Mouse (Mus musculus): ENCODE measurements at regions not wholly inside any gene's neighbourhood (a gene's known extent, or its start where the extent isn't known, plus 50 kb on each side); places are given as distances from the start of the nearest gene placed in this dataset.

- 79% methylated on average over 4 of the region's 4 CpGs for WGBS
- no peaks in the 10 kb centered on the region for H3K36me3 ChIP-seq (ENCODE audit: control insufficient read depth, insufficient read depth, low read length)
- DNase-seq, result no peak
- H3K27ac ChIP-seq (ENCODE audit: insufficient read depth, low read depth, low read length), result no peak overlapping the region
- TF ChIP-seq POLR2A (IDR thresholded peaks at IDR 0.05; ENCODE audit: low read depth, low read length), result no peak
- peak; percentile 16; the same call in 1 of the 2 replicates for TF ChIP-seq CTCF (conservative IDR thresholded peaks at IDR 0.05; ENCODE audit: insufficient read depth, insufficient read length, low read depth, low read length)
- H3K4me3 ChIP-seq (ENCODE audit: insufficient read depth, low read depth, low read length), result no peak overlapping the region
- no peaks in the 10 kb centered on the region for H3K4me1 ChIP-seq (ENCODE audit: control insufficient read depth, insufficient read depth, low read length)
- no peaks in the 10 kb centered on the region for H3K27me3 ChIP-seq (replicated peaks; ENCODE audit: control insufficient read depth, insufficient read depth, low read length)
Measured at GRCm38 (mm10) chr5:111641685-111642084, 92.0 kb upstream of the Gm26897 start.

- TF ChIP-seq CTCF (conservative IDR thresholded peaks at IDR 0.05; ENCODE audit: insufficient read depth, insufficient read length, low read depth, low read length) (no peak), POLR2A (IDR thresholded peaks at IDR 0.05; ENCODE audit: low read depth, low read length) (no peak)
- Histone ChIP-seq H3K27me3 (replicated peaks; ENCODE audit: control insufficient read depth, insufficient read depth, low read length) (no peaks in the 10 kb centered on the region), H3K4me1 (ENCODE audit: control insufficient read depth, insufficient read depth, low read length) (no peaks in the 10 kb centered on the region), H3K27ac (ENCODE audit: insufficient read depth, low read depth, low read length) (no peak overlapping the region), H3K4me3 (ENCODE audit: insufficient read depth, low read depth, low read length) (no peak overlapping the region), H3K36me3 (ENCODE audit: control insufficient read depth, insufficient read depth, low read length) (no peaks in the 10 kb centered on the region)
- no peak for DNase-seq
- 97% methylated on average over 2 of the region's 2 CpGs for WGBS
Measured at GRCm38 (mm10) chr5:111644142-111644541, 89.6 kb upstream of the Gm26897 start.

- no peaks in the 10 kb centered on the region for H3K27me3 ChIP-seq (replicated peaks; ENCODE audit: control insufficient read depth, insufficient read depth, low read length)
- no peaks in the 10 kb centered on the region for H3K36me3 ChIP-seq (ENCODE audit: control insufficient read depth, insufficient read depth, low read length)
- TF ChIP-seq POLR2A (IDR thresholded peaks at IDR 0.05; ENCODE audit: low read depth, low read length) (no peak), CTCF (conservative IDR thresholded peaks at IDR 0.05; ENCODE audit: insufficient read depth, insufficient read length, low read depth, low read length) (no peak)
- no peak for DNase-seq
- H3K4me3 ChIP-seq (ENCODE audit: insufficient read depth, low read depth, low read length), result no peak overlapping the region
- H3K27ac ChIP-seq (ENCODE audit: insufficient read depth, low read depth, low read length), result no peak overlapping the region
- WGBS, result 63% methylated on average over 4 of the region's 4 CpGs
- H3K4me1 ChIP-seq (ENCODE audit: control insufficient read depth, insufficient read depth, low read length), result no peaks in the 10 kb centered on the region
Measured at GRCm38 (mm10) chr5:111644788-111645187, 88.9 kb upstream of the Gm26897 start.

- H3K4me3 ChIP-seq (ENCODE audit: insufficient read depth, low read depth, low read length), result no peak overlapping the region
Measured at GRCm38 (mm10) chr5:111647686-111648200, 86.0 kb upstream of the Gm26897 start.

GRCm38 (mm10) chr5:111648481-111648880 is 85.2 kb upstream of the Gm26897 start:
- DNase-seq, result peak; percentile 47
- no peaks in the 10 kb centered on the region for H3K27me3 ChIP-seq (replicated peaks; ENCODE audit: control insufficient read depth, insufficient read depth, low read length)
- no peaks in the 10 kb centered on the region for H3K4me1 ChIP-seq (ENCODE audit: control insufficient read depth, insufficient read depth, low read length)
- WGBS, result 51% methylated on average over 7 of the region's 7 CpGs
- no peak overlapping the region for H3K27ac ChIP-seq (ENCODE audit: insufficient read depth, low read depth, low read length)
- TF ChIP-seq CTCF (conservative IDR thresholded peaks at IDR 0.05; ENCODE audit: insufficient read depth, insufficient read length, low read depth, low read length), result no peak
- H3K36me3 ChIP-seq (ENCODE audit: control insufficient read depth, insufficient read depth, low read length), result no peaks in the 10 kb centered on the region
- no peak overlapping the region for H3K4me3 ChIP-seq (ENCODE audit: insufficient read depth, low read depth, low read length)

More at GRCm38 (mm10) chr5:111647686-111648200, 86.0 kb upstream of the Gm26897 start:
- Histone ChIP-seq H3K36me3 (ENCODE audit: control insufficient read depth, insufficient read depth, low read length) (no peaks in the 10 kb centered on the region), H3K27ac (ENCODE audit: insufficient read depth, low read depth, low read length) (no peak overlapping the region), H3K4me1 (ENCODE audit: control insufficient read depth, insufficient read depth, low read length) (no peaks in the 10 kb centered on the region), H3K27me3 (replicated peaks; ENCODE audit: control insufficient read depth, insufficient read depth, low read length) (no peaks in the 10 kb centered on the region)
- WGBS, result 80% methylated on average over 6 of the region's 6 CpGs
- TF ChIP-seq CTCF (conservative IDR thresholded peaks at IDR 0.05; ENCODE audit: insufficient read depth, insufficient read length, low read depth, low read length) (no peak), POLR2A (IDR thresholded peaks at IDR 0.05; ENCODE audit: low read depth, low read length) (no peak)
- no peak for DNase-seq

GRCm38 (mm10) chr5:111649012-111649411 is 84.7 kb upstream of the Gm26897 start:
- 40% methylated on average over 10 of the region's 10 CpGs for WGBS
- H3K27me3 ChIP-seq (replicated peaks; ENCODE audit: control insufficient read depth, insufficient read depth, low read length), result no peaks in the 10 kb centered on the region
- no peaks in the 10 kb centered on the region for H3K36me3 ChIP-seq (ENCODE audit: control insufficient read depth, insufficient read depth, low read length)
- no peak overlapping the region for H3K27ac ChIP-seq (ENCODE audit: insufficient read depth, low read depth, low read length)
- TF ChIP-seq POLR2A (IDR thresholded peaks at IDR 0.05; ENCODE audit: low read depth, low read length), result no peak
- no peak for TF ChIP-seq CTCF (conservative IDR thresholded peaks at IDR 0.05; ENCODE audit: insufficient read depth, insufficient read length, low read depth, low read length)
- no peaks in the 10 kb centered on the region for H3K4me1 ChIP-seq (ENCODE audit: control insufficient read depth, insufficient read depth, low read length)
- H3K4me3 ChIP-seq (ENCODE audit: insufficient read depth, low read depth, low read length), result no peak overlapping the region
- DNase-seq, result peak; percentile 63

GRCm38 (mm10) chr5:111652472-111652871 is 81.3 kb upstream of the Gm26897 start:
- H3K4me3 ChIP-seq (ENCODE audit: insufficient read depth, low read depth, low read length), result no peak overlapping the region
- no peaks in the 10 kb centered on the region for H3K4me1 ChIP-seq (ENCODE audit: control insufficient read depth, insufficient read depth, low read length)
- no peaks in the 10 kb centered on the region for H3K27me3 ChIP-seq (replicated peaks; ENCODE audit: control insufficient read depth, insufficient read depth, low read length)
- H3K27ac ChIP-seq (ENCODE audit: insufficient read depth, low read depth, low read length), result no peak overlapping the region
- TF ChIP-seq CTCF (conservative IDR thresholded peaks at IDR 0.05; ENCODE audit: insufficient read depth, insufficient read length, low read depth, low read length), result no peak
- TF ChIP-seq POLR2A (IDR thresholded peaks at IDR 0.05; ENCODE audit: low read depth, low read length), result no peak
- DNase-seq, result no peak
- 32% methylated on average over 2 of the region's 2 CpGs for WGBS
- no peaks in the 10 kb centered on the region for H3K36me3 ChIP-seq (ENCODE audit: control insufficient read depth, insufficient read depth, low read length)
